Mouse (Mus musculus) neutrophil, adult 83 days (primary cell): ENCODE measurements around the gene Fgfrl1. TPM values are rescaled to one million over a fixed set of nuclear protein-coding genes. Genes with fewer than 3 reads are reported as not detected.

Experiments
- total RNA-seq, 2 experiments: library from RNA; stranded (reverse); gene quantifications; one replicate each; pipeline ENCODE4 v1.2.4; 2023

Gene Fgfrl1
- 1 to 10 TPM; 2.0 to 3.4 TPM for total RNA-seq

DNA sequence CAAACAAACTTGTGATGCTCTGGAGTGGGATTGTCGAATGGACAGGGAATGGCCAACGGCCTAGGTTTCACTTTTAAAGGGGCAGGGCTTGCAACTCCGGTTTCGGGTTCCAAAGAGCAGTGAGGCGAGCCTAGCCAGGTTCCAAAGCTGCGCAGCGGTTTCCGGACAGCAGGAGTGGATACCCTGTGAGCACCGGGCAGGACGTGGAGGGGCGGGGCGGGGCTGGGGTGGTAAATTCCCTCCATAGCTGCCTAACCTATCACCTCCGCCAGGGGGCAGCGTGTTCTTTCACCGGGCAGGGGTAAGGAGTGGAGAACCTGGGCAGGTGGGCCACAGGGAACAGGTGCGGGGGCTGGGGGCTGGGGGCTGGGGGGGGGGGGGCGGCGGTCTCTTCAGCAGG, at the start of gene Fgfrl1:
Gene Fgfrl1 (plus strand): TSS at position 112 of the 400 bp plus-strand sequence.

DNA sequence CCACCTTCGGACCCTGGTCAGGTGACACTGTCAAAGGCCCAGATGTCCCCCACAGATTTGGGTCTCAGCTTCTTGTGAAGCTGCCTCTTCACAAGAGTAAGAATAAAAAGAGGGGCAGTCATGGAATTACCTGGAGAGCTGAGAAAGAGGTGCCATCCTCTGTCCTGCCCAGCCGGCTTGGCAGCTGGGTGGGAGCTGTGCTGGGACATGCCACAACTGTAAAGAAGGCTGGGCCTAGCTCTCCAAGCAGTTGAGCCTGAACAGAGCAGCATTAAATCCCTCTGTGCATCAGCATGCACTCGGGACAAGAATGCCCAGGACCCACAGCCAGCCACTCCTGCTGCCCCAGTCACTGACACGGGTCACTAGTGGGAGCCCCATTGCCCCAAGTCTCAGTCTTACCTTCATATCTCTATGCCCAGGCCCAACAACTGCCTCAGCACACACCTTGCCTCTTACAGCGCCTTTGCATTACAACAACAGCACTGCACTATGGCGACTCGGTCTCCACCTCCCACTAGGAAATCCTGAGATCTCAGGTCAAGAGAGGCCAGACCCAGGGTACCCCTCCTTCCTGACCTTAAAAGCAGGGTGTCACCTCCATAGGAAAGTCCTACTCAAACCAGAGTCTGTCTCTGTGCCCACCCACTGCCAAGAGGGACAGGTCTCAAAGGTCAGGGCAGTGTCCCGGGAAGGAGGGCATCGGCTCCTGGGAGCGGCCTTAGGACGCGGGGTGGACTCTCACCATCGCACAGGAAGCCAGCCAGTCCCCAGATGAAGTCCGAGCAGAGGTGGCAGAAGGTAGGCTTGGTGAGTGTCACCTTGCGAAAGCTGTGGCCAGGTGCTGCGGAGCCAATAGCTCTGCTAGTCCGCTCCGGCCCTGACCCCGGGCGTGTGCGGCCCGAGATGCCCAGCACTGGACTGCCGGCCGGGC, 32.2 kb upstream of the Fgfrl1 start, which contains the start of gene Idua:
Gene Idua (plus strand): TSS at position 634 of the 934 bp plus-strand sequence.

DNA sequence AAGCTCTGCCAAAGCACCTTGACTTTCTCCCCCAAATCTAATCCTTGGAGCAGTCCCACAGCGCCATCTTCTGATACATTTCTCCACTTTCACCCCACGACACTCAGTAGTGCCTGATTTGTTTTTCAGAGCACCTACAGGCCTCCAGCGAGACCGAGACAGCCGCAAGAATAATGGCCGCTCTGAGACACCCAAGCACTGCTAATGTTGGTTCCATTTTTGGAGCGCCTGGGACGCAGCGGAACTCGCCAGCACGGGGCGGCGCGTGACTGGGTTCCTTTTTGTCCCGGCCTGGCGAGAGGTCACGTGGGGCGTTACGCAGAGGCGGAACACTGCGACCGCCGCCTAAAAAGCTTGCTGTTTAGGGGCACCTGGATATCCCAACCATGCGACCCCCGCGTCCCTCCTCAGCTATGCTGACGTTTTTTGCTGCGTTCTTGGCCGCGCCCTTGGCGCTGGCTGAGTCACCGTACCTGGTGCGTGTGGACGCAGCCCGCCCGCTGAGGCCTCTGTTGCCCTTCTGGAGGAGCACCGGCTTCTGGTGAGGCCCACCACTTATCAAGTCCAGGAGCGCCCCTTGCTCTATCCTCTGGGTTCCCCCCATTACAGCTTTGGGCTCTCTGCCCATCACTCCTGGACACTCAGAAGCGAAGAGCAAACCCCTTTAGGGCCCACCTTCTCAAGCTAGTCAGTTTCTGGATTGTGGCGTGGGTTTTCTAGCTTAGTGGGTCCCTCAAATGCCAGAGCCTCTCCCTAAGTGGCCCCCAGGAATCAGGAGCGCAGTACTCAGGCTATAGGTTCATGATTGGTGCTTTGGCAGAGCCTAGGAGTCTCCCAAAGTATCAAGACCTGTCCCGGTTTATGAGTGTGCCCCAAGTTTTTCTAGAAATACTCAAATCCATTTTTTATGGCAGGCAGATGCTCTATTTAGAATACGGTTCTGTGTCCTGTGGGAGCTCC, 22.9 kb upstream of the Fgfrl1 start, which contains the start of gene Dgkq:
Gene Dgkq (minus strand): TSS at position 696 of the 960 bp plus-strand sequence.

DNA sequence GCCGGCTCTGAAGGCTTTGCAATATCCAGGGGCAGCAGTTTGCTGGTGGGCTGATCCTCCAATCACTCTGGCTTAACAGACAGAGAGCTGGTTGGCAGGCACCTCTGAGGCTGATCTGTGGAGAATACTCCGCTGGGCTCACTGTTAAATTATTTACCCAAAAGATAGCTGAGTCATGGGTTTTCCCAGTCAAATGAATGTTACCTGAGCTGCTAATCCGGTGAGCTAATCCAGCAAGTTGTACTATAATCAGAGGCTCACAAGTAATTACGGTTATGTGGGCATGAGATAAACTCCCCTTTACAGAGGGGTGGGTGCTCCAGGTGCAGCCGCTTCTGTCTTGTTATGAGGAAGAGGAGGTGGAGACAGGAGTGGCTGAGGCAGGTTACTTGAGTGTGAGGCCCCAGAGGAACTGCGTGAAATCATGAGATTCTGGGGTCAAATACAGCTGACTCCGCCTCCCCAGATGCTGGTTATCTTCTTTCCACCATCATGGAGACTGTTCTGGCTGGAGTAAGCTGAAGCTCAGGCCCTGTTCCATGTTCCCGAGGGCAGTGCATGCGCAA, 16.8 kb upstream of the Fgfrl1 start, which contains the start of gene Slc26a1:
Gene Slc26a1 (minus strand): TSS at position 319 of the 566 bp plus-strand sequence.

Other genes with a start within 250 kb of the Fgfrl1 start
- gene Mfsd7a, start 243.5 kb upstream of the Fgfrl1 start, total RNA-seq = 10 to 100 TPM; 18.4 to 20.4 TPM
- 10 to 100 TPM; 17.4 to 21.5 TPM for gene Pcgf3, start 231.2 kb upstream of the Fgfrl1 start, total RNA-seq
- not detected for gene Cplx1, start 142.4 kb upstream of the Fgfrl1 start, total RNA-seq
- gene Gak, start 62.6 kb upstream of the Fgfrl1 start, total RNA-seq = 100 to 1,000 TPM; 106 to 118 TPM
- 10 to 100 TPM; 12.3 to 12.4 TPM for gene Tmem175, start 62.6 kb upstream of the Fgfrl1 start, total RNA-seq
- 10 to 100 TPM; 15.5 to 16.1 TPM for gene Idua, start 32.1 kb upstream of the Fgfrl1 start, total RNA-seq
- gene Dgkq, start 22.7 kb upstream of the Fgfrl1 start, total RNA-seq = 10 to 100 TPM; 10.8 to 15.6 TPM
- 1 to 10 TPM; 1.4 to 2.9 TPM for gene Slc26a1, start 16.8 kb upstream of the Fgfrl1 start, total RNA-seq
- 1 to 10 TPM; 1.9 to 2.3 TPM for gene Rnf212, start 82.6 kb downstream of the Fgfrl1 start, total RNA-seq
- not detected for gene Tmed11, start 103.0 kb downstream of the Fgfrl1 start, total RNA-seq
- gene Vmn2r8, start 116.5 kb downstream of the Fgfrl1 start, total RNA-seq = not detected
- gene Vmn2r9, start 160.2 kb downstream of the Fgfrl1 start, total RNA-seq = not detected